Mouse (Mus musculus) spleen, postnatal 10 days (tissue): ENCODE data around the gene Spaca9.

Experiments
- DNase-seq, 2 experiments: peaks; one replicate each; pipeline ENCODE4 v3.0.0; 2021 to 2022; ENCODE audit warnings: low spot score in 2 of 2

Spaca9 gene

GRCm38 (mm10) chr2:28665818-28666217 is 33.7 kb downstream of the Spaca9 start:
- DNase-seq = no peak

- DNase-seq = no peak
These were observed 36.6 kb downstream of the Spaca9 start for GRCm38 (mm10) chr2:28662891-28663290.

- no peak for DNase-seq
These were observed 43.3 kb downstream of the Spaca9 start for GRCm38 (mm10) chr2:28656216-28656615.

GRCm38 (mm10) chr2:28654295-28654694 is 45.2 kb downstream of the Spaca9 start:
- peak; percentile 28 to 53 for DNase-seq

GRCm38 (mm10) chr2:28653351-28653750 is 46.2 kb downstream of the Spaca9 start:
- DNase-seq = no peak

- DNase-seq = no peak
These were observed 49.0 kb downstream of the Spaca9 start for GRCm38 (mm10) chr2:28650526-28650925.

GRCm38 (mm10) chr2:28643081-28643480 is 56.4 kb downstream of the Spaca9 start:
- no peak for DNase-seq
